Mouse (Mus musculus) kidney, adult 2 months (tissue): ENCODE measurements around the gene Prpf38b.

Experiments
- CTCF ChIP-seq: fragments of 200-500 bp; conservative IDR thresholded peaks from 2 replicates; pipeline ENCODE4 v1.5.1; 2011; ENCODE audit warnings: low read depth, mild to moderate bottlenecking, control low read depth, low read length, moderate library complexity, mixed read lengths; ENCODE audit not compliant: insufficient read depth, insufficient read length
- POLR2A ChIP-seq: fragments of 200-500 bp; IDR thresholded peaks from one replicate; pipeline ENCODE4 v1.6.1; 2011; ENCODE audit warnings: low read depth, low read length, control low read depth

DNA sequence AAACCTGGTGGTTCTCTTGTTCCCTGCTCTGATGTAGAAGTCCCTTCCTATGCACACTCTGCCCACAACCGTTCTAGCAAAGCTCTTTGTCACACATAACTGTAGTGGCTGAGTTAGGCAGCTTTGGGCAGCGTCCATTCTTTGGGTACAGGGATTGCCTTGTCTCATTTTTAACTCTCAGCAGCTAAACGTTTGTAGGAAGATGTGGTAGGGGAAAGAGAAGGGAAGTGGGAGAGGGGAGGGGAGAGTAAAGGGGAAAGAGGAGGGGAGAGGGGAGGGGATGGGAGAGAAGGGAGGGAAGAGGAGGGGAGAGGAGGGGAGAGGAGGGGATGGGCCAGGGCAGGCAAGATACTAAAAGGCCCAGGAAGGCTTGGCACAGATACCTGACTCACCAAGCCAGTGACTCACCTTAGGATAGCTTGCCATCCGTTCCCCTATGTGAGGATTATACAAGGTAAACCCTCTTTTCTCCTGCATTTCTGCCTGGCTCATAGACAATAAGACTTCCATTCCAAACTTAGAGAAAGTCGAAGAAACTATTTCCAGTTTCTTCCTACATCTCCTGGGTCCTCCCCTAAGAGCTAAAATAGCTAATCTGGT lies 31.6 kb downstream of the Prpf38b start:
- no peak for TF ChIP-seq CTCF
- TF ChIP-seq POLR2A = no peak
